Mouse (Mus musculus) kidney, postnatal 36 days (tissue): ENCODE data around the gene Ercc6l.
"Not testable (repeated sequence)": the region's sequence is repeated elsewhere in the genome, so short reads cannot be mapped to it uniquely, and the experiment has no call there.

Source experiments
- DNase-seq, 2 experiments: peaks; one replicate each; pipeline ENCODE4 v3.0.0; 2021 to 2022; ENCODE audit warnings: mixed read lengths in 2 of 2

The Ercc6l gene

GRCm38 (mm10) chrX:102103830-102104229 is 53.1 kb downstream of the Ercc6l start:
- DNase-seq, result not testable (repeated sequence)

- no peak for DNase-seq
These were observed 55.0 kb downstream of the Ercc6l start for GRCm38 (mm10) chrX:102101886-102102285.

GRCm38 (mm10) chrX:102094381-102094904 is 62.4 kb downstream of the Ercc6l start:
- no peak for DNase-seq
